Mouse (Mus musculus) testis, postnatal 14 days (tissue): ENCODE results near the gene Nsa2.

ENCODE experiments used
- DNase-seq: peaks from one replicate; pipeline ENCODE4 v3.0.0; 2021; ENCODE audit warnings: low spot score

Gene Nsa2

GRCm38 (mm10) chr13:97087421-97087820 is 50.3 kb downstream of the Nsa2 start:
- DNase-seq: no peak

- DNase-seq: no peak
Measured at GRCm38 (mm10) chr13:97086316-97086715, 51.4 kb downstream of the Nsa2 start.

- DNase-seq: no peak
Measured at GRCm38 (mm10) chr13:97082432-97082831, 55.3 kb downstream of the Nsa2 start.

- DNase-seq: no peak
Measured at GRCm38 (mm10) chr13:97080615-97081014, 57.1 kb downstream of the Nsa2 start.

- no peak for DNase-seq
Measured at GRCm38 (mm10) chr13:97080201-97080600, 57.5 kb downstream of the Nsa2 start.
